Mouse (Mus musculus) stomach, embryonic 15.5 days (tissue): Measurements from ENCODE around the gene Tubd1. TPM values are rescaled to one million over a fixed set of nuclear protein-coding genes. Genes with fewer than 3 reads are reported as not detected.

Experiments used
- ATAC-seq: fragments of 200-750 bp; cut with Nextera tagmentation; 2 replicates; pipeline ENCODE4 v1.8.0; 2017; ENCODE audit warnings: low read depth, moderate number of reproducible peaks, moderate TSS enrichment; ENCODE audit not compliant: insufficient read depth, low FRiP score
- H3K27ac ChIP-seq: fragments of 300-500 bp; sonication (generic); 2 replicates; pipeline ENCODE4 v1.5.1; 2015; ENCODE audit warnings: mild to moderate bottlenecking, inconsistent platforms
- H3K27me3 ChIP-seq: fragments of 300-500 bp; sonication (generic); replicated peaks from 2 replicates; pipeline ENCODE4 v1.6.1; 2015; ENCODE audit warnings: inconsistent platforms
- H3K36me3 ChIP-seq: fragments of 300-500 bp; sonication (generic); 2 replicates; pipeline ENCODE4 v1.6.1; 2015; ENCODE audit warnings: inconsistent platforms
- H3K4me1 ChIP-seq: fragments of 300-500 bp; sonication (generic); 2 replicates; pipeline ENCODE4 v1.6.1; 2015; ENCODE audit warnings: inconsistent platforms
- H3K4me2 ChIP-seq: fragments of 300-500 bp; sonication (generic); 2 replicates; pipeline ENCODE4 v1.6.1; 2015; ENCODE audit warnings: mild to moderate bottlenecking, inconsistent platforms
- H3K4me3 ChIP-seq: fragments of 300-500 bp; sonication (generic); replicated peaks from 2 replicates; pipeline ENCODE4 v1.5.1; 2015; ENCODE audit warnings: inconsistent platforms
- H3K9ac ChIP-seq: fragments of 300-500 bp; sonication (generic); 2 replicates; pipeline ENCODE4 v1.6.1; 2015; ENCODE audit warnings: inconsistent platforms
- H3K9me3 ChIP-seq: fragments of 300-500 bp; sonication (generic); 2 replicates; pipeline ENCODE4 v1.6.1; 2016; ENCODE audit warnings: inconsistent platforms
- WGBS: fragments of 180-500 bp; shearing (Covaris S2); methylation state at CpG from one replicate; pipeline ENCODE4 v1.1.7; 2015; 5-methylcytosine and 5-hydroxymethylcytosine counted together
- polyA plus RNA-seq: library from polyadenylated mRNA; unstranded; fragments of >200 nt; fragmentation: Nextera tagmentation; extraction: Ambion mirVana; gene quantifications from 2 replicates; pipeline ENCODE4 v1.2.1, GENCODE M21; 2015

Gene Tubd1
- polyA plus RNA-seq, 1 experiment from 2014 or later: 11.9 TPM

- ATAC-seq: peak; percentile 91
- H3K4me3 ChIP-seq: peak overlapping the region; percentile 54
- 3% methylated on average over 15 of the region's 15 CpGs for WGBS
- no peaks in the 10 kb centered on the region for H3K27me3 ChIP-seq
- peak overlapping the region; percentile 49 for H3K9ac ChIP-seq
- H3K27ac ChIP-seq: peak overlapping the region; percentile 96
- H3K4me2 ChIP-seq: peak overlapping the region; percentile 62
- H3K36me3 ChIP-seq: no peaks in the 10 kb centered on the region
- peaks cover 6% of the 10 kb centered on the region; the same call in 1 of the 2 replicates for H3K4me1 ChIP-seq
- H3K9me3 ChIP-seq: no peaks in the 10 kb centered on the region
These were observed 42.3 kb downstream of the Tubd1 start for GRCm38 (mm10) chr11:86586868-86587792.

GRCm38 (mm10) chr11:86587830-86588229 is 43.0 kb downstream of the Tubd1 start:
- WGBS: 23% methylated on average over 7 of the region's 7 CpGs
- Histone ChIP-seq H3K9ac (no peak overlapping the region), H3K36me3 (no peaks in the 10 kb centered on the region), H3K9me3 (no peaks in the 10 kb centered on the region), H3K27me3 (no peaks in the 10 kb centered on the region), H3K27ac (peak overlapping the region; percentile 96), H3K4me3 (peak overlapping the region; percentile 54; the same call in 1 of the 2 replicates), H3K4me1 (peaks cover 6% of the 10 kb centered on the region; the same call in 1 of the 2 replicates), H3K4me2 (peak overlapping the region; percentile 62)
- ATAC-seq: no peak

- peaks cover 11% of the 10 kb centered on the region; the same call in 1 of the 2 replicates for H3K4me1 ChIP-seq
- no peak overlapping the region for H3K4me2 ChIP-seq
- no peak for ATAC-seq
- no peaks in the 10 kb centered on the region for H3K27me3 ChIP-seq
- no peaks in the 10 kb centered on the region for H3K9me3 ChIP-seq
- no peak overlapping the region for H3K9ac ChIP-seq
- H3K27ac ChIP-seq: no peak overlapping the region
- WGBS: 90% methylated on average over 4 of the region's 4 CpGs
- H3K36me3 ChIP-seq: no peaks in the 10 kb centered on the region
- H3K4me3 ChIP-seq: no peak overlapping the region
These were observed 44.0 kb downstream of the Tubd1 start for GRCm38 (mm10) chr11:86588583-86589298.

- H3K36me3 ChIP-seq: no peaks in the 10 kb centered on the region
- H3K27me3 ChIP-seq: no peaks in the 10 kb centered on the region
- 76% methylated on average over 4 of the region's 4 CpGs for WGBS
- H3K4me3 ChIP-seq: no peak overlapping the region
- H3K4me1 ChIP-seq: peaks cover 11% of the 10 kb centered on the region; the same call in 1 of the 2 replicates
- no peaks in the 10 kb centered on the region for H3K9me3 ChIP-seq
- H3K4me2 ChIP-seq: no peak overlapping the region
- no peak for ATAC-seq
- no peak overlapping the region for H3K27ac ChIP-seq
- H3K9ac ChIP-seq: no peak overlapping the region
These were observed 45.3 kb downstream of the Tubd1 start for GRCm38 (mm10) chr11:86590066-86590465.

GRCm38 (mm10) chr11:86590579-86590978 is 45.8 kb downstream of the Tubd1 start:
- peaks cover 11% of the 10 kb centered on the region; the same call in 1 of the 2 replicates for H3K4me1 ChIP-seq
- WGBS: 82% methylated on average over 10 of the region's 10 CpGs
- H3K27me3 ChIP-seq: no peaks in the 10 kb centered on the region
- ATAC-seq: no peak
- H3K27ac ChIP-seq: no peak overlapping the region
- no peaks in the 10 kb centered on the region for H3K9me3 ChIP-seq
- no peaks in the 10 kb centered on the region for H3K36me3 ChIP-seq
- no peak overlapping the region for H3K9ac ChIP-seq
- H3K4me3 ChIP-seq: no peak overlapping the region
- H3K4me2 ChIP-seq: no peak overlapping the region

- Histone ChIP-seq H3K27me3 (no peaks in the 10 kb centered on the region), H3K4me2 (no peak overlapping the region), H3K9ac (no peak overlapping the region), H3K4me3 (no peak overlapping the region), H3K4me1 (peaks cover 11% of the 10 kb centered on the region; the same call in 1 of the 2 replicates), H3K36me3 (no peaks in the 10 kb centered on the region), H3K27ac (no peak overlapping the region), H3K9me3 (no peaks in the 10 kb centered on the region)
- no peak for ATAC-seq
- 71% methylated on average over 4 of the region's 4 CpGs for WGBS
These were observed 46.6 kb downstream of the Tubd1 start for GRCm38 (mm10) chr11:86591301-86591845.

GRCm38 (mm10) chr11:86591931-86592616 is 47.3 kb downstream of the Tubd1 start:
- H3K27me3 ChIP-seq: no peaks in the 10 kb centered on the region
- 83% methylated on average over 2 of the region's 2 CpGs for WGBS
- peaks cover 11% of the 10 kb centered on the region; the same call in 1 of the 2 replicates for H3K4me1 ChIP-seq
- H3K4me3 ChIP-seq: no peak overlapping the region
- no peaks in the 10 kb centered on the region for H3K36me3 ChIP-seq
- H3K9ac ChIP-seq: no peak overlapping the region
- H3K9me3 ChIP-seq: no peaks in the 10 kb centered on the region
- no peak overlapping the region for H3K4me2 ChIP-seq
- peak overlapping the region; percentile 51; the same call in 1 of the 2 replicates for H3K27ac ChIP-seq
- ATAC-seq: no peak

GRCm38 (mm10) chr11:86592993-86593392 is 48.2 kb downstream of the Tubd1 start:
- Histone ChIP-seq H3K4me3 (no peak overlapping the region), H3K9me3 (no peaks in the 10 kb centered on the region), H3K27me3 (no peaks in the 10 kb centered on the region), H3K4me1 (peaks cover 8% of the 10 kb centered on the region; the same call in 1 of the 2 replicates), H3K4me2 (no peak overlapping the region), H3K27ac (peak overlapping the region; percentile 45; the same call in 1 of the 2 replicates), H3K9ac (no peak overlapping the region), H3K36me3 (no peaks in the 10 kb centered on the region)
- WGBS: 17% methylated on average over 3 of the region's 3 CpGs
- ATAC-seq: no peak

- Histone ChIP-seq H3K9ac (no peak overlapping the region), H3K4me3 (no peak overlapping the region), H3K27me3 (no peaks in the 10 kb centered on the region), H3K4me1 (0 out of 2 replicates have a peak, but pooled peaks cover 5% of the 10 kb centered on the region), H3K27ac (peak overlapping the region; percentile 45; the same call in 1 of the 2 replicates), H3K4me2 (no peak overlapping the region), H3K36me3 (no peaks in the 10 kb centered on the region), H3K9me3 (no peaks in the 10 kb centered on the region)
- no peak for ATAC-seq
- WGBS: 81% methylated on average over 5 of the region's 5 CpGs
These were observed 48.7 kb downstream of the Tubd1 start for GRCm38 (mm10) chr11:86593443-86593842.

- no peaks in the 10 kb centered on the region for H3K36me3 ChIP-seq
- no peaks in the 10 kb centered on the region for H3K9me3 ChIP-seq
- H3K9ac ChIP-seq: no peak overlapping the region
- no peak for ATAC-seq
- no peak overlapping the region for H3K4me2 ChIP-seq
- no peak overlapping the region for H3K4me3 ChIP-seq
- WGBS: 81% methylated on average over 6 of the region's 6 CpGs
- H3K27me3 ChIP-seq: no peaks in the 10 kb centered on the region
- no peak overlapping the region for H3K27ac ChIP-seq
- 0 out of 2 replicates have a peak, but pooled peaks cover 5% of the 10 kb centered on the region for H3K4me1 ChIP-seq
These were observed 49.5 kb downstream of the Tubd1 start for GRCm38 (mm10) chr11:86594188-86594876.

- WGBS: 95% methylated on average over 6 of the region's 6 CpGs
- no peak for ATAC-seq
These were observed 50.6 kb downstream of the Tubd1 start for GRCm38 (mm10) chr11:86595366-86595765.

More at GRCm38 (mm10) chr11:86595366-86595765, 50.6 kb downstream of the Tubd1 start:
- H3K9me3 ChIP-seq: no peaks in the 10 kb centered on the region
- H3K4me3 ChIP-seq: no peak overlapping the region
- no peak overlapping the region for H3K9ac ChIP-seq
- H3K4me1 ChIP-seq: 0 out of 2 replicates have a peak, but pooled peaks cover 5% of the 10 kb centered on the region
- no peak overlapping the region for H3K27ac ChIP-seq
- no peak overlapping the region for H3K4me2 ChIP-seq
- no peaks in the 10 kb centered on the region for H3K27me3 ChIP-seq
- no peaks in the 10 kb centered on the region for H3K36me3 ChIP-seq
